Mouse (Mus musculus): ENCODE measurements around the gene Wnt10b. TPM values are rescaled to one million over a fixed set of nuclear protein-coding genes. Genes with fewer than 3 reads are reported as not detected.
"Not testable (repeated sequence)": the region's sequence is repeated elsewhere in the genome, so short reads cannot be mapped to it uniquely, and the experiment has no call there.

Wnt10b gene
- polyA plus RNA-seq, 1 experiment = not detected

DNA sequence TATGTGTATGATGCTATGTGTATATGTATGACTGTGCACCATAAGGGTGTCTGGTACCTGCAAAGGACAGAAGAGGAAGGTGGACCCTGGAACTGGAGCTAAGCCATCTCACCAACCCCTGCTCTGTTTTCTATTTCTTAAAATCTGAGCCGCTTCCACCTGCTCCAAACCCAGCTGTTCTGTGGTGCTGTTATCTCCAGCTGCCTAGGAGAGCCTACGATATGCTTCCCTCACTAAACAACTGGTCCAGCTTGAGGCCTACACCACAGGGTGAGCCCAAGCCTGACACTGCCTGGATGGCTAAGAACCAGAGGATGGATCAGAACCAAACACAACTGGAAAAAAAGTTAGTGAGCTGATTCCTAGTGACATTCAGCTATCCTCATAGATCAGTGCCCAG is 23.8 kb downstream of the Wnt10b start:
- no peaks in the 10 kb centered on the region for H3K4me1 ChIP-seq (ENCODE audit: control insufficient read depth, insufficient read depth, low read length)
- no peak overlapping the region for H3K27ac ChIP-seq (ENCODE audit: insufficient read depth, low read depth, low read length)
- H3K4me3 ChIP-seq (ENCODE audit: insufficient read depth, low read length) = no peak overlapping the region
- TF ChIP-seq CTCF (IDR thresholded peaks at IDR 0.05; ENCODE audit: low read depth, low read length) (no peak), POLR2A (IDR thresholded peaks at IDR 0.05; ENCODE audit: borderline replicate concordance, low read depth, low read length) (no peak)

DNA sequence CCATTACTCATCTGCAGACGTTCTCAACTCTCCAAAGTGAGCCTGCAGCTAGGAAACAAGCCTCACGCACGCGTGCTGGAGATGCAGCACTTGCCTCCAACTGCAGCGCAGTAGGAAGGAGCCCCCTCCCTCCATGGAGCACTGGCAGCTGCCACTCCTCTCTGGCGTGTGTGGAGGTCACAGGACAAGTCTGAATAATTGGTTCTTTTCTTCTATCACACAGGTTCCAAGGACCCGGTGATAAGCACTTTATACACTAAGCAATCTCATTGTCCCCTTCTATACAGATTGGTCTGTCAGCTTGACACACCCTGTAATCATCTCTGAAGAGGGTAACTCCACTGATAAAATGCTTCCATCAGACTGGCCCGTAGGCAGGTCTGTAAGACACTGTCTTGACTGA is 24.9 kb downstream of the Wnt10b start:
- no peak for TF ChIP-seq CTCF (IDR thresholded peaks at IDR 0.05; ENCODE audit: low read depth, low read length)
- Histone ChIP-seq H3K4me3 (ENCODE audit: insufficient read depth, low read length) (no peak overlapping the region), H3K4me1 (ENCODE audit: control insufficient read depth, insufficient read depth, low read length) (peaks cover 2% of the 10 kb centered on the region), H3K27ac (ENCODE audit: insufficient read depth, low read depth, low read length) (no peak overlapping the region)

DNA sequence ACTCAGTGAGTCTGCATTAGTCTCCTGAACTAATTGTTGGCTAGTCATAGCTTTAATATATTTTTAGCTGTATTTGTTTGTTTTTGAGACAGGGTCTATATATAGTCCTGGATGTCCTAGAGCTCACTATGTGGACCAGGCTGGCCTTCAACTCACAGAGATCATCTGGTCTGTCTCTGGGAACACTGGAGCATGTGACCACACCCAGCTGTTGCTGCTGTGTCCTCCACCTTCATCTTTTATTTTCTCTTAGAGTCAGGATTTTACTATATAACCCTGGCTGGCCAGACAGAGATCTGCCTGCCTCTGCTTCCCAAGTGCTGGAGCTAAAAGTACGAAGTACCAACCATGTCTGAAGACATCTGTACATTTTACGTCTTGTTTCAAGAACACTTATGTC is 28.9 kb downstream of the Wnt10b start:
- peaks cover 15% of the 10 kb centered on the region for H3K4me1 ChIP-seq (ENCODE audit: control insufficient read depth, insufficient read depth, low read length)
- no peak overlapping the region for H3K4me3 ChIP-seq (ENCODE audit: insufficient read depth, low read length)
- H3K27ac ChIP-seq (ENCODE audit: insufficient read depth, low read depth, low read length) = no peak overlapping the region
- TF ChIP-seq CTCF (IDR thresholded peaks at IDR 0.05; ENCODE audit: low read depth, low read length) (no peak), POLR2A (IDR thresholded peaks at IDR 0.05; ENCODE audit: borderline replicate concordance, low read depth, low read length) (no peak)

DNA sequence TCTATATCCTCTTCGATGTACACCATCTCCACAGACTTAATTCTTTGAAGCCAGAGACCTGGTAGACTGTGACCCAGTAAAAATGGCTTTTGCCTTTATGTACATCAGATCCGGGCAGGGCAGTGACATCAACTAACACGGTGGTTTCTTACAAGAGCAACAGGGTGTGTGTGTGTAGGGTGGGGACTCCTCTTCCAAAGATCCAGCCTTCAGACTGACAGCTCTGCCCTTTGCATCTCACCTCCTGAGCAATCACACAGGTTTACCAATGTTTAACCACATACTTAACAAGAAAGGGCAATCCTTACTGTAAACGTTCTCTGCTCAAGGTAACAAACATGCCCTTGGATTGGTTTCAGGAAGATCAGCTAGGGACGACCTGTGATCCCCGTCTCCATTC is 30.7 kb downstream of the Wnt10b start:
- Histone ChIP-seq H3K4me3 (ENCODE audit: insufficient read depth, low read length) (no peak overlapping the region), H3K4me1 (ENCODE audit: control insufficient read depth, insufficient read depth, low read length) (peaks cover 15% of the 10 kb centered on the region), H3K27ac (ENCODE audit: insufficient read depth, low read depth, low read length) (no peak overlapping the region)
- TF ChIP-seq CTCF (IDR thresholded peaks at IDR 0.05; ENCODE audit: low read depth, low read length) = no peak
- no peak for TF ChIP-seq POLR2A (IDR thresholded peaks at IDR 0.05; ENCODE audit: borderline replicate concordance, low read depth, low read length)

DNA sequence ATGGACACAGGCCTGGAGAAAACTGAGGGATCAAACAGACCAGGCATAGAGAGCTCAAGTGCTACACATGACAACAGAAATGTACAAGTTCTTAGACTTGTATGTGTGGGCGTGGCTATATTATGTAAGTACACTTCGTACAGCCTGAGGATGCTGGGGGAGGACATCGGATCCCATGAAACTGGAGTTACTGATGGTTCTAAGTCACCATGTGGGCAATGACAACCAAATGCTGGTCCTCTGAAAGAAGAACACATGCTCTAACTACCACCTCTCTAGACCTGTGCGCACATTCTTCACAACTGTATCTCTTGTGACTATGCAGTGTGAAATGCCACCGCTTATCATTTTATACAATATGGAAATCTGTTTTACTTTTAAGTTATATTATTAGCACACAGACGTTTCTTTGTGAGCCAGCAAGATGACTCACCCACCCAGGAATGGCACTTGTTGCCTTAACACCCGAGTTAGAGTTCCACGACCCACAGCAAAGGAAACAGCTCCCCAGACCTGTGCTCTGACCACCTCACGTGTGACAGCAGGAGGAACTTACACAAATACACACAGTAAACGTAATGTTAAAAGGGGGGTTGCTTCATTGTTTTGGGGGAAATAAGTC is 31.5 kb downstream of the Wnt10b start:
- peaks cover 15% of the 10 kb centered on the region for H3K4me1 ChIP-seq (ENCODE audit: control insufficient read depth, insufficient read depth, low read length)
- TF ChIP-seq POLR2A (IDR thresholded peaks at IDR 0.05; ENCODE audit: borderline replicate concordance, low read depth, low read length) = no peak
- TF ChIP-seq CTCF (IDR thresholded peaks at IDR 0.05; ENCODE audit: low read depth, low read length) = no peak
- no peak overlapping the region for H3K27ac ChIP-seq (ENCODE audit: insufficient read depth, low read depth, low read length)
- H3K4me3 ChIP-seq (ENCODE audit: insufficient read depth, low read length) = no peak overlapping the region

DNA sequence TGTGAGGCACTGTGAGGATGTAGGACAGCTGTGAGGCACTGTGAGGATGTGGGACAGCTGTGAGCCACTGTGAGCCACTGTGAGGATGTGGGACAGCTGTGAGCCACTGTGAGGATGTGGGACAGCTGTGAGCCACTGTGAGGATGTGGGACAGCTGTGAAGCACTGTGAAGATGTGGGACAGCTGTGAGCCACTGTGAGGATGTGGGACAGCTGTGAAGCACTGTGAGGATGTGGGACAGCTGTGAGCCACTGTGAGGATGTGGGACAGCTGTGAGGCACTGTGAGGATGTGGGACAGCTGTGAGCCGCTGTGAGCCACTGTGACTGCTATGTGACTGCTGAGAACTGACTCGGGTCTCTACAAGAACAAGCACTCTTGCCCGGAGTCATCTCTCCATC is 34.1 kb downstream of the Wnt10b start:
- H3K4me1 ChIP-seq (ENCODE audit: control insufficient read depth, insufficient read depth, low read length) = peaks cover 15% of the 10 kb centered on the region
- H3K27ac ChIP-seq (ENCODE audit: insufficient read depth, low read depth, low read length); H3K4me3 ChIP-seq (ENCODE audit: insufficient read depth, low read length): not testable (repeated sequence)

DNA sequence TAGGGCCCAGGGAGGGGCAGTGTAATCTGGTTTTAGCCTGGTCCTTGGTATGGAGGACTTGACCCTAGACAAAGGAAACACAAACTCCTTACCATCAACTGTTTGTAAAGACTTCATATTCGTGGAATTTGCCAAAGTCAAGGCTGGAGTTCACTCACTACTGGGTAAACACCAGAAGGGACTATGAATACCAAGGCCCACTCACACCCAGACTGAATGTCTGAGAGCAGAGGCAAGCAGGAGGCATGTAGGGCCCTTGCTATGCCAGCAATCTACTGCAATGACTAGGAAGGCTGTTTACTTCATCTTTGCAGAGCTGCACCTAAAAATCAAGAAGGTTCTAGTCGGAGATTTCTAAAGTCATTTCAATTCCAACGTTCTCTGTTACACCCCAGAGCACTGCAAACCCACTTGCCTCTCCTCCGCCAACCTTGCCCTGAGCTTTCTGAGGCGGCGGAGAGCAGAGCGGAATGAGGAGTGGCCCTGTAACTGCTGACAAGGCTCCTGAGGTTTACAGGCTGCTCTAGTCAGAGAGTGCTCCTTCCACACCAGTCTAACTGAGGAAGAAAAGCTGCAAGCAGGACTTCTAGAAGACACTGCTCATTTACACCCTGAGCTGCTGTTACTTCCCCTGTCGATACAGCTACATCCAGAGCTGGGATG is 35.1 kb downstream of the Wnt10b start:
- TF ChIP-seq CTCF (IDR thresholded peaks at IDR 0.05; ENCODE audit: low read depth, low read length) (no peak), POLR2A (IDR thresholded peaks at IDR 0.05; ENCODE audit: borderline replicate concordance, low read depth, low read length) (no peak)
- H3K4me3 ChIP-seq (ENCODE audit: insufficient read depth, low read length) = no peak overlapping the region
- H3K4me1 ChIP-seq (ENCODE audit: control insufficient read depth, insufficient read depth, low read length) = peaks cover 12% of the 10 kb centered on the region
- H3K27ac ChIP-seq (ENCODE audit: insufficient read depth, low read depth, low read length) = no peak overlapping the region

DNA sequence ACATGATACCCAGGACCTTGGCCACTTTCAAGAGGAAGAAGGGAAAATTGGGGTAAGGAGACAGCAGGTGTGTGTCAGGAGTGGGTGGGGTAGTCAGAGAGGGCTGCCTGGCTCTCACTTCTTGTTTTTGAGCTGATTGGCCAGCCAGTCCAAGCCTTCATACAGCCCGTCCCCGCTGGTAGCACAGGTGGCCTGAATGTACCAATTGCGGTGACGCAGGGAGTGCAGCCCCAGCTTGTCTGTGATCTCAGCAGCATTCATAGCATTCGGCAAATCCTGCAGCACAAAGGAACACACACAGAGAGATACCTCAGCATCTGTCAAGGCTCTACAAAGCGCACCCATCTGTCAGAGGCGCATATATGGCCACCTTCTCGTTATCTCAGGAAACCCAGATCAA is 37.7 kb downstream of the Wnt10b start:
- no peak overlapping the region for H3K27ac ChIP-seq (ENCODE audit: insufficient read depth, low read depth, low read length)
- TF ChIP-seq CTCF (IDR thresholded peaks at IDR 0.05; ENCODE audit: low read depth, low read length) = no peak
- no peak for TF ChIP-seq POLR2A (IDR thresholded peaks at IDR 0.05; ENCODE audit: borderline replicate concordance, low read depth, low read length)
- no peak overlapping the region for H3K4me3 ChIP-seq (ENCODE audit: insufficient read depth, low read length)
- no peaks in the 10 kb centered on the region for H3K4me1 ChIP-seq (ENCODE audit: control insufficient read depth, insufficient read depth, low read length)

DNA sequence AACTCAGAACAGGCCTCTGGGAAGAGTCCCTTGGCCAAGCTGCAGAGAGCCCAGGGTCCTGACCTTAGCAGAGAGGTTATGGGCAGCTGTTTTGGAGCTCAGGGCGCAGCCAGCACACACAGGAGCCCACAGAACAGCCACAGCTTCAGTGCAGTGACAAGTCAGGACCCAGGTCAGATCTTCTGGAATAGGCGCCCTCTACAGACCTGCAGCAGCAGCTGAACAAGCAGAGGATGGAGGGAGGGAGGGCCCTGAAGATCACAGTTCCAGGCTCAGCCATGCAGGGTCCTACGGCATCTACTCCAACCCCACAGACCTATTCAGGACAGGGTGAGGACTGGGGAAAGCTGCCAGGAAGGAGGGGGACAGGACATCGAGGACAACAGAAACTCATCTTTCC is 39.2 kb downstream of the Wnt10b start:
- Histone ChIP-seq H3K4me1 (ENCODE audit: control insufficient read depth, insufficient read depth, low read length) (no peaks in the 10 kb centered on the region), H3K4me3 (ENCODE audit: insufficient read depth, low read length) (no peak overlapping the region), H3K27ac (ENCODE audit: insufficient read depth, low read depth, low read length) (no peak overlapping the region)
- TF ChIP-seq POLR2A (IDR thresholded peaks at IDR 0.05; ENCODE audit: borderline replicate concordance, low read depth, low read length) (no peak), CTCF (IDR thresholded peaks at IDR 0.05; ENCODE audit: low read depth, low read length) (no peak)

DNA sequence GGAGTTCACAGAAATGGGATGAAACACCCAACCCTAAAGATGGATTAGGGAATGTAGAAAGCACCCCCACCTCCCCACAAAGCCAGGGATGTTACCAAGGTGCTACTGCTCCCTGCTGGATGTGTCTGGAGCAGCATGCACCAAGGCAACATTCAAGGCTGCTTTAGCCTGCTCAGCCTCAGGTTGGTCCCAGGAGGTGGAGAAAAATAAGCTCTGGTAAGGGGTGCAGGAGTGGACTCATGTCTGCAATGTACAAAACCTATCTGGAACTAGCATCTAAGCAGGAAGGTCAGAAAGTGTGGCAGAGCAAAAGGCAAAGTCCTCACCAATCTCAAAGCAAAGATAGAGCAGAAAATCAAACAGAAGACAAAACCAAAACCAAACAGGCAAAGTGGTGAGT is 40.1 kb downstream of the Wnt10b start:
- H3K27ac ChIP-seq (ENCODE audit: insufficient read depth, low read depth, low read length) = no peak overlapping the region
- TF ChIP-seq POLR2A (IDR thresholded peaks at IDR 0.05; ENCODE audit: borderline replicate concordance, low read depth, low read length) = no peak
- TF ChIP-seq CTCF (IDR thresholded peaks at IDR 0.05; ENCODE audit: low read depth, low read length) = no peak

DNA sequence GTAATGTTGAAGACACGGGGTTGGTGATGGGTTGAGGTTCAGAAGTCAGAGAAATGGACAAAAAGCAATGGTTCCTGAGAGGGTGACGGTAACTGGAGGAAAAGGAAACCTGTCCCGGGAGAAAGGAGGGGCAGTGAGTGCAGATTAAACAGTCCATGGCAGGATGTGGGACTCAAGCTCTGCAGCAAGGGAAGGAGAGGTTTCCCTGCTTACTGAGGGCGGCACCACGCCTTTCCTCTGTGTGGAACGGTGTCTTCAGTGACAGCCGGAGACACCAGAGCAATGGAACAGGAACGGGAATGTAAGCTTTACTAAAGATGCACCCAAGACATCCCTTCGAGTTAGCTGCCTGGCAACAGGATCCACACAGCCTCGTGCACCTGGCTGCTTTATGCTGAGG is 41.4 kb downstream of the Wnt10b start:
- Histone ChIP-seq H3K4me3 (ENCODE audit: insufficient read depth, low read length) (no peak overlapping the region), H3K4me1 (ENCODE audit: control insufficient read depth, insufficient read depth, low read length) (no peaks in the 10 kb centered on the region)

More for the DNA sequence above, 40.1 kb downstream of the Wnt10b start:
- H3K4me3 ChIP-seq (ENCODE audit: insufficient read depth, low read length) = no peak overlapping the region
- H3K4me1 ChIP-seq (ENCODE audit: control insufficient read depth, insufficient read depth, low read length) = no peaks in the 10 kb centered on the region

More for the DNA sequence above, 41.4 kb downstream of the Wnt10b start:
- TF ChIP-seq CTCF (IDR thresholded peaks at IDR 0.05; ENCODE audit: low read depth, low read length) (no peak), POLR2A (IDR thresholded peaks at IDR 0.05; ENCODE audit: borderline replicate concordance, low read depth, low read length) (no peak)
- H3K27ac ChIP-seq (ENCODE audit: insufficient read depth, low read depth, low read length) = no peak overlapping the region
